Comparison of ENCODE assay signal across 25 mouse cellular contexts in the genomic region with DNA sequence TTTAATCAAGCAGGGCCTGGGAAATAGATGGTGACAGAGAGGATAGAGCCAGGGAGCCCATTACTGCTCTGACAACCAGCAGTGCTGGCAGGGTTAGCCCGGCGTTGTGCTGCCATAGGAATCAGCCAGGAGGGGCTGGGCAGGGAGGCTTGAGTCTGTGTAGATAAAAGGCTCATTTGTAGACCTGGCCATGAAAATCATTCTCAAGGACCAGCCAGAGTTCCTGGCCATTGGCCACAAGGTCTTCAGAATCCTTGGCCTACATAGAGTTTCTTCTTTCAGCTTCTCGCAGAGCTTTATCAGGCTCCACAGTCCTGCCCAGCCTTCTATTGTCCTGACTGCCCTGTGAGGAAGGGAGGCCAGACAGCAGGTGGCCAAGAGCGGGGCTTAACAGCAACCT. TPM values are rescaled to one million over a fixed set of nuclear protein-coding genes. Genes with fewer than 3 reads are reported as not detected.
DNase-seq lines count a peak whose midpoint lies in the region; ATAC-seq and TF ChIP-seq lines count a peak whose summit lies in the region.
"Had no signal": no experiment of that assay in that cellular context is flagged by ENCODE, and none has a peak within 500 bp of the region (broad histone marks: within the 10 kb centered on the region; RNA-seq: fewer than 3 reads in every experiment).

No protein-coding gene starts in this region.

- H3K27me3 ChIP-seq in lung, postnatal 0 days (replicated peaks; ENCODE audit: insufficient read depth, low read length), result no peaks in the 10 kb centered on the region
- H3K27me3 ChIP-seq in hindbrain, embryonic 13.5 days, result peaks cover 17% of the 10 kb centered on the region; the same call in 1 of the 2 replicates
- H3K27me3 ChIP-seq: forebrain, embryonic 15.5 days had no signal

- no peaks in the 10 kb centered on the region for H3K9me3 ChIP-seq in lung, postnatal 0 days (ENCODE audit: low read length)
- no peaks in the 10 kb centered on the region for H3K9me3 ChIP-seq in hindbrain, embryonic 13.5 days
- H3K9me3 ChIP-seq: forebrain, embryonic 15.5 days; liver, embryonic 12.5 days had no signal

- no peak overlapping the region for H3K4me3 ChIP-seq in lung, postnatal 0 days (ENCODE audit: low read depth, low read length)
- no peak overlapping the region for H3K4me3 ChIP-seq in hindbrain, embryonic 13.5 days
- H3K4me3 ChIP-seq: forebrain, embryonic 15.5 days; liver, embryonic 12.5 days had no signal

- 44% methylated on average over 4 of the region's 4 CpGs for WGBS in lung, postnatal 0 days
- WGBS in hindbrain, embryonic 13.5 days, result 70% methylated on average over 4 of the region's 4 CpGs

- 0 out of 2 replicates have a peak overlapping the region, but pooled peaks have one; percentile 54 for H3K27ac ChIP-seq in lung, postnatal 0 days (ENCODE audit: low read length)
- H3K27ac ChIP-seq in hindbrain, embryonic 13.5 days, result no peak overlapping the region
- H3K27ac ChIP-seq: forebrain, embryonic 15.5 days; liver, embryonic 12.5 days; stomach, postnatal 0 days had no signal

- DNase-seq in lung, postnatal 0 days (ENCODE audit: low spot score), result no peak
- DNase-seq in lung, adult 18-20 months, result no peak
- peak; percentile 73 for DNase-seq in adrenal gland, adult 8-10 months
- peak; percentile 63 to 65 for DNase-seq in adrenal gland, postnatal 36 days
- peak; percentile 76 for DNase-seq in testis, postnatal 14 days (ENCODE audit: low spot score)
- no peak for DNase-seq in urinary bladder, postnatal 36 days (ENCODE audit: low spot score in 2 of 2)
- DNase-seq: cerebellum, adult 8-10 months; gastrocnemius, postnatal 25 days; lung, embryonic 14.5 days; lung, postnatal 4 days; thymus, postnatal 25 days had no signal

- H3K4me1 ChIP-seq in lung, postnatal 0 days (ENCODE audit: insufficient read depth, low read depth, low read length), result peaks cover 16% of the 10 kb centered on the region
- peaks cover 11% of the 10 kb centered on the region for H3K4me1 ChIP-seq in hindbrain, embryonic 13.5 days (replicated peaks)

- no peaks in the 10 kb centered on the region for H3K36me3 ChIP-seq in lung, postnatal 0 days (ENCODE audit: insufficient read depth, low read length)
- H3K36me3 ChIP-seq in hindbrain, embryonic 13.5 days, result no peaks in the 10 kb centered on the region
- H3K36me3 ChIP-seq: forebrain, embryonic 15.5 days; liver, embryonic 12.5 days had no signal

- no peak overlapping the region for H3K9ac ChIP-seq in lung, postnatal 0 days (replicated peaks; ENCODE audit: low read depth)
- H3K9ac ChIP-seq in hindbrain, embryonic 13.5 days, result no peak overlapping the region
- H3K9ac ChIP-seq: forebrain, embryonic 15.5 days; liver, embryonic 12.5 days; lung, embryonic 14.5 days had no signal

- ATAC-seq in lung, postnatal 0 days, result no peak
- no peak for ATAC-seq in hindbrain, embryonic 13.5 days (ENCODE audit: low FRiP score)
- ATAC-seq: forebrain, embryonic 15.5 days; liver, embryonic 12.5 days had no signal

- no peak overlapping the region for H3K4me2 ChIP-seq in lung, postnatal 0 days (replicated peaks; ENCODE audit: low read depth, low read length)
- no peak overlapping the region for H3K4me2 ChIP-seq in hindbrain, embryonic 13.5 days
- H3K4me2 ChIP-seq: forebrain, embryonic 15.5 days; liver, embryonic 12.5 days; lung, embryonic 14.5 days; midbrain, embryonic 11.5 days had no signal

- TF ChIP-seq EP300 in lung, postnatal 0 days (IDR thresholded peaks at IDR 0.05), result no peak

- no peak for TF ChIP-seq CTCF in lung, postnatal 0 days (IDR thresholded peaks at IDR 0.05)

RNA-seq across cellular contexts. Expression of a gene that starts 17.0 kb away (rescaled TPM):
- polyA plus RNA-seq in lung, postnatal 0 days (2015; fragmentation: Nextera tagmentation; extraction: Ambion mirVana), result 15.6 TPM in 2 replicates
- 10 to 100 TPM; 41.3 to 76.8 (median 50.9) TPM for total RNA-seq in adrenal gland, adult 8-10 months (2022)
- total RNA-seq in adrenal gland, postnatal 36 days (2021), result 10 to 100 TPM; 50.2 to 89.6 TPM
- 3.8 and 5.4 TPM in 2 replicates for polyA plus RNA-seq in hindbrain, embryonic 13.5 days (2015; fragmentation: Nextera tagmentation; extraction: Ambion mirVana)

RNA-seq across cellular contexts. Expression of a gene that starts 43.1 kb away (rescaled TPM):
- not detected in 2 replicates for polyA plus RNA-seq in lung, postnatal 0 days (2015; fragmentation: Nextera tagmentation; extraction: Ambion mirVana)
- not detected for total RNA-seq in adrenal gland, adult 8-10 months (2022)
- not detected for total RNA-seq in adrenal gland, postnatal 36 days (2021)
- polyA plus RNA-seq in hindbrain, embryonic 13.5 days (2015; fragmentation: Nextera tagmentation; extraction: Ambion mirVana), result not detected in 2 replicates
- total RNA-seq: gastrocnemius, postnatal 25 days; hematopoietic stem cell, adult 5-6 weeks; layer of hippocampus, postnatal 14 days; monocyte, adult 5-6 weeks had no signal
- polyA plus RNA-seq: C2C12; embryonic facial prominence, embryonic 14.5 days; forebrain, embryonic 15.5 days; heart, embryonic 16.5 days; kidney, embryonic 16.5 days; limb, embryonic 11.5 days; liver, embryonic 12.5 days; lung, embryonic 14.5 days; midbrain, embryonic 11.5 days; neural tube, embryonic 11.5 days; stomach, postnatal 0 days had no signal

Comparison
In these comparisons a context has a peak if more than half of its experiments do, and no peak if none do; other contexts are left out.
1. DNase-seq: peak in adrenal gland, adult 8-10 months (single experiment), adrenal gland, postnatal 36 days (2 of 2) and testis, postnatal 14 days (single experiment); none in lung, postnatal 0 days (single experiment), lung, adult 18-20 months (0 of 2) and urinary bladder, postnatal 36 days (0 of 2).